Mouse (Mus musculus): ENCODE measurements around the gene Kif23. TPM values are rescaled to one million over a fixed set of nuclear protein-coding genes. Genes with fewer than 3 reads are reported as not detected.

Gene Kif23
- polyA plus RNA-seq, 2 experiments from 2014 or later: 6.6 to 14.8 TPM

DNA sequence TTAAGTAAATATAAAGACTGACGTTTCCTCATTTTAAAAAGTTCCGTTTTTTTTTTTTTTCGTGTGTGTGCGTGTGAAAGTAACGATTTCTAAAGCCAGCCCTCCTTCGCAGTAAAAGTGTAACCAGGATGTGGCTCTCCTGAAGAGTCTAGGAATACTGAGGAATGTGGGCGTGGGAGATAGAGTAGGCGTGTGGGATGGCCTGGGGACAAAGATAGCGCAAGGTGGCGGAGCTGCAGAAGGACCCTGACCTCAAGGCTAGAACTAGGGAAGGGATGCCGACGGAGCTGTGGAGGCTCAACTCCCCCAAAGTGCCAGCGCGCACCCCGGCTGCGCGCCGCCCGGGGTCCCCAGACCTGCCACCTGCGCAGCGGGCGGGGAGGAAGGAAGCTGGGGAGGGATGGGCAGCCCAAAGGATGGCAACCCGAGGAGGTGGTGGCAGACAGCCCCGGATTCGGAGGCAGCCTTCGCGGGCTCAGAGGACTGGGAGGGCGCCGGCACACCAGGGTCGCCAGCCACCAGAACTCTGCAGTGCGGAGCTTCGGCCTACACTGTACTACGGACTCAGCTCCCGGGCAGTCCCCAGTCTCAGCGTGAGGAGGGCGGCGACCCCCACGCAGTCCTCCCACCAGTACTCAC, 482 bp downstream of the Kif23 start:
- ATAC-seq: peak; percentile 28

DNA sequence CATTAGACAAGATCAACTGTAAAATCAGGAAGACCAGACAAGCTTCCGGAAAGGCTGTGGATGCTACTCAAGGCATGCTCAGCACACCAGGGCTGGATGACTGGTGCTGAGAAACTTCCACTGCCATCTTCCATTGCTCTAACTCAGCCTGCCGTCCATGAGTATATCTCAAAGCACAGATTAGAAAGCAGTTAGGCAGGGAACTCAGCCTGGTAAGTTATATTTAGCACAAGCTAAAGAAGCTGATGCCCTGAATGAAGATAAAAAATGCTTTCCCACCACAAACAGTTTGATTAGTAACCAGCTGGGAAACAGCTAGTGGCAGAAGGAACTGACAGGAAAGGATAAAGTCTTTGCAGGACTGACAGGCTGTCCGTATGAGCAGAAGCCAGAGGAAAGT, 5.5 kb downstream of the Kif23 start:
- ATAC-seq: no peak

DNA sequence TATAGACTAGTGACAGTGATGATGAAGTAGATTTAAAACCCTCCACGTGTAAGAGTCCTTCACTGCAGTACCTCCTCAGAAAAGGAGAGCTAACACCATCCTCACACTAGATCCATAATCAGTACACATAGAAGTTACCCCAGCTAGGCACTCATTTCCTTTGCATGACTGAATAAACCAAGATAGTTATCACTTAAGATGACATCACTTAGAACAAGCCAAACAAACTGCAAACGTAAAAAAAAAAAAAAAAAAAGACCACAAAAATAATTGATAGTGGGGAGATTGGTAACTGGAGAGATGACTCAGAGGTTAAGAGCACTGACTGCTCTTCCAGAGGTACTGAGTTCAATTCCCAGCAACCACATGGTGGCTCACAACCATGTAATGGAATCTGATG, 13.2 kb downstream of the Kif23 start:
- ATAC-seq: peak; percentile 64

GRCm38 (mm10) chr9:61932009-61932408, 14.6 kb downstream of the Kif23 start:
- no peak for ATAC-seq

GRCm38 (mm10) chr9:61925086-61925660, 21.4 kb downstream of the Kif23 start:
- no peak for ATAC-seq

GRCm38 (mm10) chr9:61920331-61920730, 26.2 kb downstream of the Kif23 start:
- no peak for ATAC-seq

DNA sequence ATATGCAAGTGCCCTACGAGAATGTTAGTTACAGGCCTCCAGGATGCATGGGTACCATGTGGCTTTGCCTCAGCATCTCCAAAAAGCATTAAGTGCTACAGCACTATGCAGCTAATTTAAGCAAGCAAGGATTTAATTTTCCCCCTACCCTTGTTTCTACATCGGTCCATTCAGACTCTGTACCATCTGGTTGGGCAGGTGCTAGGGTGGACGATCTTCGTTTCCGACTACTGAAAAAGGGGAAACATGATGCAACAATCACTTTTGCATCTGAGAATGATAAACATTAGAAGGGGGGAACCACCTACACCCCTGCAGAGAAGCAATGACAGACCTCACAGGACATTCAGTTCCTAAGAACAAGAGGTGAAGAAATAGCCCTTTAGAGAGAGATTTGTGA, 27.1 kb downstream of the Kif23 start:
- no peak for ATAC-seq

GRCm38 (mm10) chr9:61917436-61917835, 29.1 kb downstream of the Kif23 start:
- ATAC-seq: no peak

DNA sequence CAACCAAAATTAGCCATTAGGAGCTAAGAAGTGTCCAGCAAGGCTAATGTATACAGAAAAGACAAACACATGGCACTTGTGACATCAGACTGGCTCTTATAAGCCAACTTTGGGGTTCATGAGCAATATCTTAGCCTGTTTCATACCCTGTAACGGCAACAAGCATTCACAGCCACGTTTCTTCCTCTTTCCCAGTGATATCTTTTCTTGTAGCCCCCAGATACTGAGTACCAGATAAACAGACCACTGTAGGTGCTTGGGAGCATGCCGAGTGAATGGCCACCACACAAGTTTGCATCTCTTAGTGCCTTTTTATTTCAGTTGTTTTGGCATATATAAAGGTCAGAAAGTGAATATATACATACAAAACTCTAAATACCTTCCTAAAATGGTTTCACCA, 29.6 kb downstream of the Kif23 start:
- ATAC-seq: no peak

- ATAC-seq: no peak
These were observed 31.1 kb downstream of the Kif23 start for GRCm38 (mm10) chr9:61915393-61916005.

DNA sequence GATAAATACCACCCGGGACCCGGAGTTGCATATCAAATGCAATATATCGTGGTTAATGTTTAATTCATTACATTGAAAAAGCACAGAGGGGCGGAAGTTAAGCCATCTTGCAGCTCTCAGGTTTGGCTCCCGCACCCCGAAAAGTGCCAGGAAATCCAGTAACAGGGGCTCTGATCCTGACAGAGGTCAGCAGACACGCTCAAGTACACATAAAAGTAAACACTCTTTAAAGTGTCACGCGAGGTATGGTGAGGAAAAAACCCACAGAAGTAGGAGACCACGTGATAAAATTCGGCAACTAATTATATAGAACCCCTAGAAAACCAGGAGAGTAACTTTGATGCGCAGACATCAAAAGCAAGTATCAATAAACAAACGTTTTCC, 31.7 kb downstream of the Kif23 start:
- peak; percentile 1 for ATAC-seq

- peak; percentile 97 for ATAC-seq
These were observed 32.2 kb downstream of the Kif23 start, which contains the start of gene Rplp1 for GRCm38 (mm10) chr9:61914203-61914916. Gene Rplp1, minus strand, starts transcription at chr9:61914542.

DNA sequence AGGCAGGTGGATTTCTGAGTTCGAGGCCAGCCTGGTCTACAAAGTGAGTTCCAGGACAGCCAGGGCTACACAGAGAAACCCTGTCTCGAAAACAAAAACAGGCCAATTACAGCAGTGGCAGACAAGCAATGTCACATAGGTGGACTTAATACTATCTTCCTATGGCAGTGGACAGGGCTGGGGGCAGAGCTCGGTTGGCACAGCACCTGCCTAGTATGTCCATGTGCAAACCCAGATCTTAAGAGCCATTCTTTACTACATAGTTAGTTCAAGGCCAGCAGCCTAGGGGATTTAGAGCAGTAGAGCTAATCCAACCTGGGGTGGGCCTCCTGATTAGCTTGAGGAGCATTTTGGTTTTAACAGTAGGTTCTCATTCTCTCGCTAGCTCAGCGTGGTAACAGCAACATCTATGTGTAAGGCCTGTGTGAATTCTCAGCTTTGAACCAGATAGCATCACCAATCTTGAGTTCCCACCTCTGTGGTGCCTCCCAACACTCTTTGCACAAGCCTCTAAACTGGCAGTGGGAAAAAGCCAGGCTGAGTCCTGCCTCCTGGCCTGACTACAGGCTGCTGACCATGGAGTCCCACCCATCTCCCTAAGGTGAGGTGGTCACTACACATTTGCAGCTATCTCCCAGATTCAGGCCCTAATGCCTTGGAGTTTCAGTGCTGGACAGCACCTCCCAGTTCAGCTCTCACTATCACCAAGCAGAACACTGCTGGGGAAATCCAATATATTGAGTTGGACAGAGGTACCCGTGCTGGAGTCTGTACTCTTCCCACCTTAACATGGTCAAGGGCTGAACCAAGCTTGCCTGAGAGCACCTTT, 35.1 kb downstream of the Kif23 start:
- ATAC-seq: no peak

DNA sequence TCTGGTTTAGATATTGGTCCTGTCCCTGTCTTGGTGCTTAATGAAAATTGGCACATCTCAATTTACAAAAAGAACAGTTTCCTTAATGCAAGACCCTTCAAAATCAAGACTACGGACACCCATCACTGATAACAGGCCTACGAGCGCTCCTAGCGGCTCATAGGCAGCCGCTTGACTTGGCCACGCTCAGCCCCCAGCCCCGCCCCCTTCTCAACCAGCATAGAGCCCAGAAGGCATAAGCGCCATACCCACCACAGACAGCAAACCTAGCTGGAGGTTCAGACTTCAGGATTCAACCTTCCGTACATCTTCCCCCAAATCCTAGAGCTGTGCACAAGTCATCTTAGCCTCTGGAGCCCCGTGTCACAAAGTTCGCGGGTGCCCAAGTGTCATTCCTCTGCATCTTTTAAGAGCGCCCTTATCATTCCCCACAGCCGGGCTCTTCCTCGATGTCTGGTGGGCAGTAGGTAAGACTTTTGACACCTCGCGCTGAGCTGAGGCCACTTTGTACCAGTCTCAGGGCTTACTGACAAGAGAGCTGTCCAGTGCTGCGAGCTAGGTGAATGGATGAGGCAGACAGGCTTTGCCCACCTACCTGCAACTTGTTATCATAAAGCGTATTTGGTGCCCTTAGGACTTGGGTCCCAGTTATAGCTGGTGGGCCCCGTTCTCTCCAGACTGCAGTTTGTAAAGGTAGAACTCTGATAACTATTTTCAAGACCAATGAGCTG, 35.9 kb downstream of the Kif23 start:
- no peak for ATAC-seq

GRCm38 (mm10) chr9:61909633-61910032, 36.9 kb downstream of the Kif23 start:
- no peak for ATAC-seq

- no peak for ATAC-seq
These were observed 37.7 kb downstream of the Kif23 start for GRCm38 (mm10) chr9:61908832-61909407.

DNA sequence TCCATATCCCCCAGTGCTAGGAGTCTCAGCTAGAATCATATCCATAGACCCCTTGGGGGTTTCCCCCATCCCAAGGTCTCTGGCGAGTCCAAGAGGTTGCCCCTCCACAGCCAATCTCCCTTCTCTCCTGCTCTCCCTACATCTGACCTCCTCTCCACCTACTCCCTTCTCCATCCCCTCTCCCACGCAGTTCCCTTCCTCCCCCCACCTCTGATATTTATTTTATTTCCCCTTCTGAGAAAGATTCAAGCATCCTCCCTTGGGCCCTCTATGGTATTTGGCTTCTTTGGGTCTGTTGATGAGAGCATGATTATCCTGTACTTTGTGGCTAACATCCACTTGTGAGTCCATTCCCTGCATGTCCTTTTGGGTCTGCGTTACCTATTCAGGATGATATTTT, 38.2 kb downstream of the Kif23 start:
- no peak for ATAC-seq

GRCm38 (mm10) chr9:61907621-61908295, 38.8 kb downstream of the Kif23 start:
- no peak for ATAC-seq

DNA sequence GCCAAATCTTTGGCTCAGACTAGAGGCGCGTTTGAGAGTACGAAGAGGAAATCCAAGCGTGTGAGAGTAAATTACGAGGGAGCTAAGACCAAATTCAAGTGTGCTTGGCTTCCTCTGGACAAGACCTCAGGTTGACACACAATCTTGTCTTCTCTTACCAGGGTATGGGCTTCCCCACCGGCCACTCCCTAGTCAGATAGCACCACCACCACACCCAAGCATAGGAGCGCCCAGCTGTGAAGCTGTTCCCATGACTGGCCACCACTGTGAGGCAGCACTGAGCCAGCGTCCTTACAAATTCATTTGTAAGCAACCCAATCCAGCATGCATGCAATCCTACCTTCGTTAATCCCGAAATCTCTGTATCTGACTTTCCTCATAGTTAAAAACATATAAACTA, 39.7 kb downstream of the Kif23 start:
- peak; percentile 46 for ATAC-seq

DNA sequence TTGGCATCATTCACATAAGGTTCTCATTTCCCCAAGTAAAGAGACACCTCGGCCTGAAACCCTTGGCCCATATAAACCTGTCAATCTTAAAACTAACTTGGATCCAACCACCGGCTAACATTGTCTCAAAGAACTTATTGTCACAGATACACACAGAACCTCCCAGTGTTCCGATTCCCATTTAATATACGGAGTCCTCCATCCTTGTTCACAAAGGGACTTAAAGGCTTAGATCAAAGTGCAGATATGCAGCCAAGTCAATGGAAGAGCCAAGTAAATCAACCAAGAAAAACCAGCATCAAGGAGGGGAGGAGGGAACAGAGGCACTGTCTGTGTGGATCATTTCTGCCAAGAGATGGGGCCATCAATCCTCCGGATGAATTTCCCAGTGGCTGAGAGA, 41.0 kb downstream of the Kif23 start:
- no peak for ATAC-seq

GRCm38 (mm10) chr9:61904201-61904600, 42.4 kb downstream of the Kif23 start:
- ATAC-seq: no peak
